Mouse (Mus musculus) hindbrain, postnatal 0 days (tissue): ENCODE measurements around the gene Tmco4. TPM values are rescaled to one million over a fixed set of nuclear protein-coding genes. Genes with fewer than 3 reads are reported as not detected.
A peak's percentile ranks its signal among the peaks of the same experiment; 100 is the strongest.

Experiments used
- ATAC-seq: fragments of 200-750 bp; cut with Nextera tagmentation; 2 replicates; pipeline ENCODE4 v1.8.0; 2017; ENCODE audit warnings: mild to moderate bottlenecking, moderate TSS enrichment, moderate library complexity
- DNase-seq: peaks from one replicate; pipeline ENCODE4 v3.0.0-alpha.2; 2015; ENCODE audit warnings: low spot score
- H3K27ac ChIP-seq: fragments of 300-500 bp; sonication (generic); 2 replicates; pipeline ENCODE4 v1.5.1; 2014; ENCODE audit warnings: mild to moderate bottlenecking
- H3K27me3 ChIP-seq: fragments of 300-500 bp; sonication (generic); 2 replicates; pipeline ENCODE4 v1.6.1; 2014; ENCODE audit warnings: low read length, mixed read lengths; ENCODE audit not compliant: insufficient read depth
- H3K36me3 ChIP-seq: fragments of 300-500 bp; sonication (generic); 2 replicates; pipeline ENCODE4 v1.6.1; 2014; ENCODE audit warnings: low read length, mixed read lengths; ENCODE audit not compliant: insufficient read depth
- H3K4me1 ChIP-seq: fragments of 300-500 bp; sonication (generic); 2 replicates; pipeline ENCODE4 v1.6.1; 2014; ENCODE audit warnings: antibody characterized with exemption, low read length, mixed read lengths; ENCODE audit not compliant: insufficient read depth
- H3K4me2 ChIP-seq: fragments of 300-500 bp; sonication (generic); 2 replicates; pipeline ENCODE4 v1.6.1; 2014; ENCODE audit warnings: low read depth, mild to moderate bottlenecking, low read length, moderate library complexity, mixed read lengths
- H3K4me3 ChIP-seq: fragments of 300-500 bp; sonication (generic); 2 replicates; pipeline ENCODE4 v1.5.1; 2014; ENCODE audit warnings: low read length
- H3K9ac ChIP-seq: fragments of 300-500 bp; sonication (generic); replicated peaks from 2 replicates; pipeline ENCODE4 v1.6.1; 2014; ENCODE audit warnings: mild to moderate bottlenecking, low read length, moderate library complexity, mixed read lengths
- H3K9me3 ChIP-seq: fragments of 300-500 bp; sonication (generic); 2 replicates; pipeline ENCODE4 v1.6.1; 2016; ENCODE audit warnings: low read length, mixed read lengths
- CTCF ChIP-seq: IDR thresholded peaks from 2 replicates; pipeline ENCODE4 v1.5.1; 2016; ENCODE audit warnings: antibody characterized with exemption, control low read depth, low read depth
- WGBS: fragments of 180-500 bp; shearing (Covaris S2); extraction: QIAGEN DNeasy Blood & Tissue Kit; methylation state at CpG from one replicate; pipeline ENCODE4 v1.1.7; 2014; 5-methylcytosine and 5-hydroxymethylcytosine counted together
- polyA plus RNA-seq: library from polyadenylated mRNA; unstranded; fragments of >200 nt; fragmentation: Nextera tagmentation; extraction: Ambion mirVana; gene quantifications from 2 replicates; pipeline ENCODE4 v1.2.1, GENCODE M21; 2015
- total RNA-seq: library from RNA; depleted of rRNA; stranded (reverse); fragments of >200 nt; gene quantifications from 2 replicates; pipeline ENCODE4 v1.2.3, GENCODE M21; 2014

Gene Tmco4
- total and polyA plus RNA-seq, 2 experiments from 2014 or later, result 2.0 to 2.8 TPM

GRCm38 (mm10) chr4:139078313-139078712 is 105.6 kb downstream of the Tmco4 start:
- no peaks in the 10 kb centered on the region for H3K9me3 ChIP-seq
- H3K36me3 ChIP-seq, result no peaks in the 10 kb centered on the region
- H3K4me1 ChIP-seq, result peaks cover 20% of the 10 kb centered on the region
- H3K4me3 ChIP-seq, result no peak overlapping the region
- TF ChIP-seq CTCF, result peak; percentile 72
- ATAC-seq, result no peak
- H3K27ac ChIP-seq, result no peak overlapping the region
- DNase-seq, result peak; percentile 71
- H3K9ac ChIP-seq, result no peak overlapping the region
- H3K4me2 ChIP-seq, result no peak overlapping the region
- 31% methylated on average over 2 of the region's 2 CpGs for WGBS
- H3K27me3 ChIP-seq, result peaks cover 29% of the 10 kb centered on the region

- Histone ChIP-seq H3K4me1 (peaks cover 22% of the 10 kb centered on the region), H3K4me3 (no peak overlapping the region), H3K27me3 (peaks cover 29% of the 10 kb centered on the region), H3K9me3 (no peaks in the 10 kb centered on the region), H3K27ac (no peak overlapping the region), H3K36me3 (no peaks in the 10 kb centered on the region), H3K4me2 (no peak overlapping the region), H3K9ac (no peak overlapping the region)
- DNase-seq, result peak; percentile 65
- peak; percentile 65 for TF ChIP-seq CTCF
- no peak for ATAC-seq
- WGBS, result 23% methylated on average over 4 of the region's 4 CpGs
These were observed 106.0 kb downstream of the Tmco4 start for GRCm38 (mm10) chr4:139078726-139079125.

GRCm38 (mm10) chr4:139079439-139079838 is 106.8 kb downstream of the Tmco4 start:
- no peak overlapping the region for H3K4me3 ChIP-seq
- H3K27me3 ChIP-seq, result peaks cover 24% of the 10 kb centered on the region
- no peak overlapping the region for H3K27ac ChIP-seq
- H3K36me3 ChIP-seq, result no peaks in the 10 kb centered on the region
- H3K9ac ChIP-seq, result no peak overlapping the region
- no peak for DNase-seq
- peaks cover 22% of the 10 kb centered on the region for H3K4me1 ChIP-seq
- no peak overlapping the region for H3K4me2 ChIP-seq
- TF ChIP-seq CTCF, result no peak
- no peaks in the 10 kb centered on the region for H3K9me3 ChIP-seq
- WGBS, result 66% methylated on average over 11 of the region's 11 CpGs
- ATAC-seq, result no peak

GRCm38 (mm10) chr4:139080259-139080658 is 107.6 kb downstream of the Tmco4 start:
- H3K36me3 ChIP-seq, result no peaks in the 10 kb centered on the region
- no peak overlapping the region for H3K9ac ChIP-seq
- peaks cover 22% of the 10 kb centered on the region for H3K4me1 ChIP-seq
- DNase-seq, result no peak
- H3K4me3 ChIP-seq, result no peak overlapping the region
- 92% methylated on average over 7 of the region's 7 CpGs for WGBS
- no peak for TF ChIP-seq CTCF
- H3K9me3 ChIP-seq, result no peaks in the 10 kb centered on the region
- H3K27me3 ChIP-seq, result peaks cover 17% of the 10 kb centered on the region
- H3K27ac ChIP-seq, result no peak overlapping the region
- ATAC-seq, result no peak
- H3K4me2 ChIP-seq, result no peak overlapping the region

- peaks cover 22% of the 10 kb centered on the region for H3K4me1 ChIP-seq
- H3K27ac ChIP-seq, result peak overlapping the region; percentile 45; the same call in 1 of the 2 replicates
- no peak overlapping the region for H3K4me2 ChIP-seq
- no peak for ATAC-seq
- DNase-seq, result peak; percentile 57
- no peak overlapping the region; the same call in 1 of the 2 replicates for H3K9ac ChIP-seq
- 38% methylated on average over 18 of the region's 18 CpGs for WGBS
- TF ChIP-seq CTCF, result no peak
- no peak overlapping the region for H3K4me3 ChIP-seq
- H3K9me3 ChIP-seq, result no peaks in the 10 kb centered on the region
- H3K36me3 ChIP-seq, result no peaks in the 10 kb centered on the region
- 0 out of 2 replicates have a peak, but pooled peaks cover 5% of the 10 kb centered on the region for H3K27me3 ChIP-seq
These were observed 108.7 kb downstream of the Tmco4 start for GRCm38 (mm10) chr4:139081270-139081931.

GRCm38 (mm10) chr4:139082790-139083564 is 110.3 kb downstream of the Tmco4 start:
- no peak for TF ChIP-seq CTCF
- no peak overlapping the region for H3K4me3 ChIP-seq
- no peak overlapping the region for H3K27ac ChIP-seq
- DNase-seq, result peak; percentile 86
- H3K27me3 ChIP-seq, result no peaks in the 10 kb centered on the region
- H3K9me3 ChIP-seq, result no peaks in the 10 kb centered on the region
- peak; percentile 68 for ATAC-seq
- 15% methylated on average over 11 of the region's 12 CpGs for WGBS
- peak overlapping the region; percentile 10; the same call in 1 of the 2 replicates for H3K9ac ChIP-seq
- no peaks in the 10 kb centered on the region for H3K36me3 ChIP-seq
- peak overlapping the region; percentile 46 for H3K4me2 ChIP-seq
- H3K4me1 ChIP-seq, result peaks cover 22% of the 10 kb centered on the region

- no peaks in the 10 kb centered on the region for H3K36me3 ChIP-seq
- H3K4me3 ChIP-seq, result no peak overlapping the region
- ATAC-seq (no peak), DNase-seq (no peak)
- WGBS, result 63% methylated on average over 11 of the region's 11 CpGs
- no peak for TF ChIP-seq CTCF
- no peak overlapping the region for H3K9ac ChIP-seq
- H3K4me2 ChIP-seq, result no peak overlapping the region
- H3K9me3 ChIP-seq, result no peaks in the 10 kb centered on the region
- no peaks in the 10 kb centered on the region for H3K27me3 ChIP-seq
- H3K27ac ChIP-seq, result no peak overlapping the region
- peaks cover 22% of the 10 kb centered on the region for H3K4me1 ChIP-seq
These were observed 112.6 kb downstream of the Tmco4 start for GRCm38 (mm10) chr4:139085337-139085736.
